Mouse (Mus musculus): ENCODE data around the gene Plpp1. TPM values are rescaled to one million over a fixed set of nuclear protein-coding genes. Genes with fewer than 3 reads are reported as not detected.

The Plpp1 gene
- polyA plus RNA-seq, 1 experiment from 2014 or later, result 137 TPM

DNA sequence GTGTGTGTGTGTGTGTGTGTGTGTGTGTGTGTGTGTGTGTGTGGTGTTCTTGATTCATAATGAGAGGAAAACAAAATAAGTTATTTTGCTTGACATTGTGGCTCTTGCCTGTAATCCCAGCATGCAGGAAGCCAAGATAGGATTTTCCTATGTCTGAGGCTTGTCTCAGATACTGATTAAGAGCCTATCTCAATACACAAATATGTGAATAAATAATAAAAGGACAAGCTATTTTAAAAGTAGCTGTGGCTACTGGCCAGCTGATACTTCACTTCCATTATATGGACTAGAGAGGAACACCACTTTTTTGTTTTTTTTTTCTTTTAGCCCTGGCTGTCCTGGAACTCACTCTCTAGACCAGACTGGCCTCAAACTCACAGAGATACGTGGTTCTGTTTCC is 38.8 kb upstream of the Plpp1 start:
- Histone ChIP-seq H3K9ac (ENCODE audit: low read length) (no peak overlapping the region), H3K27ac (replicated peaks) (peak overlapping the region; percentile 82), H3K4me1 (replicated peaks; ENCODE audit: control insufficient read depth, insufficient read depth) (peaks cover 14% of the 10 kb centered on the region; the same call in 1 of the 2 replicates), H3K27me3 (ENCODE audit: control insufficient read depth, insufficient read depth, low read length) (no peaks in the 10 kb centered on the region), H3K36me3 (ENCODE audit: control insufficient read depth, insufficient read depth, low read length) (no peaks in the 10 kb centered on the region), H3K4me3 (ENCODE audit: low read depth, low read length) (no peak overlapping the region), H3K4me2 (replicated peaks; ENCODE audit: low read depth) (no peak overlapping the region), H3K9me3 (ENCODE audit: control insufficient read depth, low read length) (no peaks in the 10 kb centered on the region)
- 41% methylated on average over 1 of the region's 1 CpGs for WGBS
- TF ChIP-seq CTCF (IDR thresholded peaks at IDR 0.05; ENCODE audit: low read depth) (no peak), EP300 (optimal IDR thresholded peaks at IDR 0.05) (no peak)
- ATAC-seq (ENCODE audit: low FRiP score, low TSS enrichment), result no peak
- no peak for DNase-seq (ENCODE audit: low spot score)

GRCm38 (mm10) chr13:112762548-112762947 is 38.0 kb upstream of the Plpp1 start:
- peak; percentile 16; the same call in 1 of the 2 replicates for ATAC-seq (ENCODE audit: low FRiP score, low TSS enrichment)
- H3K27ac ChIP-seq (replicated peaks), result peak overlapping the region; percentile 76
- no peaks in the 10 kb centered on the region; the same call in 1 of the 2 replicates for H3K36me3 ChIP-seq (ENCODE audit: control insufficient read depth, insufficient read depth, low read length)
- H3K27me3 ChIP-seq (ENCODE audit: control insufficient read depth, insufficient read depth, low read length), result no peaks in the 10 kb centered on the region
- TF ChIP-seq EP300 (optimal IDR thresholded peaks at IDR 0.05) (no peak), CTCF (IDR thresholded peaks at IDR 0.05; ENCODE audit: low read depth) (peak; percentile 12; the same call in 1 of the 2 replicates)
- no peak for DNase-seq (ENCODE audit: low spot score)
- no peak overlapping the region for H3K4me2 ChIP-seq (replicated peaks; ENCODE audit: low read depth)
- peaks cover 14% of the 10 kb centered on the region; the same call in 1 of the 2 replicates for H3K4me1 ChIP-seq (replicated peaks; ENCODE audit: control insufficient read depth, insufficient read depth)
- H3K9ac ChIP-seq (ENCODE audit: low read length), result no peak overlapping the region
- H3K9me3 ChIP-seq (ENCODE audit: control insufficient read depth, low read length), result no peaks in the 10 kb centered on the region
- H3K4me3 ChIP-seq (ENCODE audit: low read depth, low read length), result no peak overlapping the region
- WGBS, result 30% methylated on average over 4 of the region's 4 CpGs

DNA sequence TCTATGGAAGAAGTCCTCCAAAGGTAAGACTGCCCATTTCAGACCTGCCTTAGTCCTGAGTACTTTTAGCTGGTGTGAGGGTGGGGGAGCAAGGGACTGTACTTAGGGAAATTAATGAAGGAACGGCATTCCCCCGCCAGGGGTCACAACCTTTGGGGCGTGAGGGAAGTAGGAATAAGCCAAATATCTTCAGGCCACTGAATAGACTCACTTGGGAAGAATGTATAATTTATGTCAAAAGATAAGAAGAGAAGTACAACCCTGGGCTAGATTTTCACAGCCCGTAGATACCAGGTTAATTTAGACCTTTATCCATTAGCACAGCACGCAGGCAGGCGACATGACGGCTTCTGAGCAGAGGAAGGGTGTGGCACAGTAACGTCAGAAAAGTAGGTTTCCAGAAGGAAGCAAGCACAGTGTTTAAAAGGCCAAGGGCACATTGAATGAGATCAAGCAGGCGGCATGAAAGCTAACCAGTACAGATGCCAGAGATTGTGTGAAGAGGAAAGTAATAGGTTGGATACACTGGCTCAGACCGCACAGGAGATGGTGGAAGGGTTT is 37.0 kb upstream of the Plpp1 start:
- Histone ChIP-seq H3K27ac (replicated peaks) (peak overlapping the region; percentile 76), H3K9me3 (ENCODE audit: control insufficient read depth, low read length) (no peaks in the 10 kb centered on the region), H3K9ac (ENCODE audit: low read length) (no peak overlapping the region), H3K4me3 (ENCODE audit: low read depth, low read length) (no peak overlapping the region), H3K27me3 (ENCODE audit: control insufficient read depth, insufficient read depth, low read length) (no peaks in the 10 kb centered on the region), H3K36me3 (ENCODE audit: control insufficient read depth, insufficient read depth, low read length) (no peaks in the 10 kb centered on the region; the same call in 1 of the 2 replicates), H3K4me1 (replicated peaks; ENCODE audit: control insufficient read depth, insufficient read depth) (peaks cover 12% of the 10 kb centered on the region; the same call in 1 of the 2 replicates), H3K4me2 (replicated peaks; ENCODE audit: low read depth) (no peak overlapping the region)
- DNase-seq (ENCODE audit: low spot score) (peak; percentile 32), ATAC-seq (ENCODE audit: low FRiP score, low TSS enrichment) (peak; percentile 59)
- TF ChIP-seq EP300 (optimal IDR thresholded peaks at IDR 0.05), result no peak
- TF ChIP-seq CTCF (IDR thresholded peaks at IDR 0.05; ENCODE audit: low read depth), result no peak
- WGBS, result 39% methylated on average over 10 of the region's 10 CpGs

GRCm38 (mm10) chr13:112764556-112764955 is 36.0 kb upstream of the Plpp1 start:
- Histone ChIP-seq H3K9ac (ENCODE audit: low read length) (no peak overlapping the region), H3K27ac (replicated peaks) (peak overlapping the region; percentile 76), H3K9me3 (ENCODE audit: control insufficient read depth, low read length) (no peaks in the 10 kb centered on the region), H3K36me3 (ENCODE audit: control insufficient read depth, insufficient read depth, low read length) (no peaks in the 10 kb centered on the region; the same call in 1 of the 2 replicates), H3K27me3 (ENCODE audit: control insufficient read depth, insufficient read depth, low read length) (no peaks in the 10 kb centered on the region), H3K4me3 (ENCODE audit: low read depth, low read length) (no peak overlapping the region), H3K4me2 (replicated peaks; ENCODE audit: low read depth) (no peak overlapping the region), H3K4me1 (replicated peaks; ENCODE audit: control insufficient read depth, insufficient read depth) (peaks cover 12% of the 10 kb centered on the region; the same call in 1 of the 2 replicates)
- ATAC-seq (ENCODE audit: low FRiP score, low TSS enrichment), result no peak
- WGBS, result 50% methylated on average over 5 of the region's 5 CpGs
- DNase-seq (ENCODE audit: low spot score), result no peak
- TF ChIP-seq EP300 (optimal IDR thresholded peaks at IDR 0.05), result no peak
- TF ChIP-seq CTCF (IDR thresholded peaks at IDR 0.05; ENCODE audit: low read depth), result no peak

- H3K27ac ChIP-seq (replicated peaks), result no peak overlapping the region
- no peak overlapping the region for H3K4me3 ChIP-seq (ENCODE audit: low read depth, low read length)
- ATAC-seq (ENCODE audit: low FRiP score, low TSS enrichment) (no peak), DNase-seq (ENCODE audit: low spot score) (no peak)
- peaks cover 9% of the 10 kb centered on the region for H3K4me1 ChIP-seq (replicated peaks; ENCODE audit: control insufficient read depth, insufficient read depth)
- H3K9ac ChIP-seq (ENCODE audit: low read length), result no peak overlapping the region
- H3K9me3 ChIP-seq (ENCODE audit: control insufficient read depth, low read length), result no peaks in the 10 kb centered on the region
- WGBS, result 89% methylated on average over 3 of the region's 3 CpGs
- no peaks in the 10 kb centered on the region; the same call in 1 of the 2 replicates for H3K36me3 ChIP-seq (ENCODE audit: control insufficient read depth, insufficient read depth, low read length)
- H3K27me3 ChIP-seq (ENCODE audit: control insufficient read depth, insufficient read depth, low read length), result no peaks in the 10 kb centered on the region
- H3K4me2 ChIP-seq (replicated peaks; ENCODE audit: low read depth), result no peak overlapping the region
- TF ChIP-seq CTCF (IDR thresholded peaks at IDR 0.05; ENCODE audit: low read depth), result no peak
- TF ChIP-seq EP300 (optimal IDR thresholded peaks at IDR 0.05), result no peak
Observed at GRCm38 (mm10) chr13:112765654-112766053, 34.9 kb upstream of the Plpp1 start.

Measured in stomach, postnatal 0 days (tissue).